In the genomic region with DNA sequence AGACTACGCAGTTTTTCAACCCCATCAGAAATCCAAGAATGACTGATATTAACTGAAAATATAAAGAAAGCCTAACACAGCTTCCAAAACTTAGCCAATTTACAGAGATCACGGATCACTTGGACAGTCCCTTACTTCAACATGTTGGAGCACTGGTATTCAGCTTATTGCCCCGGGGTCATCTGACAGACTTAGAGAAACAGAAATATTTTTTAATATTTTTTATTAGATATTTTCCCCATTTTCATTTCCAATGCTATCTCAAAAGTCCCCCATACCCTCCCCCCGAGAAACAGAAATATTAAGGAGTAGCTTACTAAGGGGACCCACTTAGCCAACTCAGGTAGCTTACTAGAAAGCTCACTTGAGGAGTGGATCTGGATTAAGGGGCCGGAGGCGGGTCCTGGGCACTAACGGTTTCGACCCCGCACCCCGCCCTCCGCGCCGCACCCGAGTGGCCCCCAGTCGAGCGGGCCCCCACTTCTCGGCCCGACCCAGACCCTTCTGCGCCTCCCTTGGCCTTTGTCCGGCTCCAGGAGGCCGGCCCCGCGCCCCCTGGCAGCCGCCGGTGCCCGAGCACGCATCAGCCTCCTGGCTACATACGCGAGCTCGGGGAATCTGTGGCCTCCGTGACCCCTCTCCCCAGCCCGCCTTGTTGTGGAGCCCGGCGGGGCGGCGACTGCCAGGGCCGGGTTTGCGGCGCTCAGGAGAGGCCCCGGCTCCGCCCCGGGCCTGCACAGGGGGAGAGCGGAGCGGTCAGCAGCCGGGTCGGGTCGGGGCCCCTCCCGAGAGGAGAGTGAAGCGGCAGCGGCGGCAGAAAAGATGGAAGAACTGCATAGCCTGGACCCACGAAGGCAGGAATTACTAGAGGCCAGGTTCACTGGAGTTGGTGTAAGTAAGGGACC, we compare ENCODE assay signal across 8 mouse cellular contexts. TPM values are rescaled to one million over a fixed set of nuclear protein-coding genes. Genes with fewer than 3 reads are reported as not detected.
DNase-seq lines count a peak whose midpoint lies in the region; ATAC-seq and TF ChIP-seq lines count a peak whose summit lies in the region.
"Not testable (repeated sequence)": the region's sequence is repeated elsewhere in the genome, so short reads cannot be mapped to it uniquely, and the experiment has no call there.

No protein-coding gene starts in this region.

- 7% methylated on average over 52 of the region's 52 CpGs for WGBS in cerebellum, adult 2 months
- 8% methylated on average over 52 of the region's 52 CpGs for WGBS in heart, embryonic 14.5 days
- 9% methylated on average over 52 of the region's 52 CpGs for WGBS in midbrain, embryonic 10.5 days

- TF ChIP-seq CTCF in ES-Bruce4 (IDR thresholded peaks at IDR 0.05; ENCODE audit: low read depth, low read length); cerebellum, adult 2 months (IDR thresholded peaks at IDR 0.05; ENCODE audit: borderline replicate concordance, insufficient read depth, low read depth, low read length): not testable (repeated sequence)

- TF ChIP-seq EP300 in ES-Bruce4 (IDR thresholded peaks at IDR 0.05; ENCODE audit: insufficient read depth, low read depth, low read length) = not testable (repeated sequence)

- H3K4me1 ChIP-seq in ES-Bruce4 (ENCODE audit: control insufficient read depth, insufficient read depth, low read length); cerebellum, adult 2 months (ENCODE audit: control insufficient read depth, insufficient read depth, low read length); heart, embryonic 14.5 days (ENCODE audit: control insufficient read depth in 2 of 2, insufficient read depth in 2 of 2, low read length in 2 of 2); midbrain, embryonic 10.5 days: not testable (repeated sequence)

- H3K4me3 ChIP-seq in ES-Bruce4 (ENCODE audit: low read depth, low read length) = peak overlapping the region; percentile 85
- peak overlapping the region; percentile 59 for H3K4me3 ChIP-seq in cerebellum, adult 2 months (replicated peaks; ENCODE audit: insufficient read depth, low read depth, low read length)
- H3K4me3 ChIP-seq in heart, embryonic 14.5 days (ENCODE audit: control insufficient read depth in 1 of 2, insufficient read depth in 1 of 2, low read depth in 1 of 2, low read length in 2 of 2) = peak overlapping the region; percentile 57 to 64
- peak overlapping the region; percentile 59 for H3K4me3 ChIP-seq in midbrain, embryonic 10.5 days

- H3K27me3 ChIP-seq in ES-Bruce4 (ENCODE audit: control insufficient read depth, insufficient read depth, low read length, poor library complexity, severe bottlenecking); cerebellum, adult 2 months (ENCODE audit: control insufficient read depth, insufficient read depth, low read length); heart, embryonic 14.5 days (ENCODE audit: control insufficient read depth, insufficient read depth, low read length); midbrain, embryonic 10.5 days (ENCODE audit: low read depth, poor library complexity, severe bottlenecking): not testable (repeated sequence)

- H3K27ac ChIP-seq in ES-Bruce4 (ENCODE audit: insufficient read depth, low read length) = peak overlapping the region; percentile 32; the same call in 1 of the 2 replicates
- H3K27ac ChIP-seq in cerebellum, adult 2 months (ENCODE audit: insufficient read depth, low read length) = peak overlapping the region; percentile 64; the same call in 1 of the 2 replicates
- peak overlapping the region; percentile 71 to 78 for H3K27ac ChIP-seq in heart, embryonic 14.5 days (replicated peaks in 1 of 2; ENCODE audit: control insufficient read depth in 1 of 2, insufficient read depth in 1 of 2, low read depth in 2 of 2, low read length in 2 of 2)
- H3K27ac ChIP-seq in midbrain, embryonic 10.5 days (replicated peaks) = peak overlapping the region; percentile 90

- not testable (repeated sequence) for H3K9me3 ChIP-seq in ES-Bruce4 (replicated peaks; ENCODE audit: control insufficient read depth, insufficient read depth, low read length, poor library complexity, severe bottlenecking); heart, embryonic 14.5 days (ENCODE audit: control insufficient read depth, low read length); midbrain, embryonic 10.5 days (replicated peaks)

- DNase-seq in cerebellum, adult 2 months = peak; percentile 41 to 55
- peak; percentile 34 for DNase-seq in kidney, adult 18-20 months
- peak; percentile 77 for DNase-seq in liver
- DNase-seq in midbrain, embryonic 10.5 days (ENCODE audit: low spot score) = peak; percentile 86
- DNase-seq in right cerebral cortex, postnatal 4 days = peak; percentile 30

- not testable (repeated sequence) for TF ChIP-seq POLR2A in ES-Bruce4 (IDR thresholded peaks at IDR 0.05; ENCODE audit: insufficient read depth, low read length); cerebellum, adult 2 months (IDR thresholded peaks at IDR 0.05; ENCODE audit: borderline replicate concordance, insufficient read depth, low read length)

- not testable (repeated sequence) for H3K36me3 ChIP-seq in ES-Bruce4 (ENCODE audit: control insufficient read depth, insufficient read depth, low read length, poor library complexity, severe bottlenecking); heart, embryonic 14.5 days (ENCODE audit: control insufficient read depth, insufficient read depth, low read length); midbrain, embryonic 10.5 days

- peak overlapping the region; percentile 96 for H3K9ac ChIP-seq in ES-Bruce4 (ENCODE audit: low read depth, poor library complexity, severe bottlenecking)
- peak overlapping the region; percentile 92 for H3K9ac ChIP-seq in heart, embryonic 14.5 days (ENCODE audit: low read length)

- peak; percentile 88 for ATAC-seq in erythroid progenitor cell, adult 5-6 weeks (replicated peaks; ENCODE audit: low FRiP score, poor library complexity, severe bottlenecking)
- ATAC-seq in heart, embryonic 14.5 days (ENCODE audit: insufficient number of reproducible peaks, insufficient read depth, low FRiP score, low read depth) = peak; percentile 95

- H3K4me2 ChIP-seq in heart, embryonic 14.5 days (ENCODE audit: low read length) = peak overlapping the region; percentile 90

RNA-seq across cellular contexts. Expression of gene Zfp982, which starts 49.3 kb away (rescaled TPM):
- 24.5 and 26.4 TPM in 2 replicates for polyA plus RNA-seq in ES-Bruce4 (2011; ENCODE audit: insufficient read depth, insufficient read length, low read depth, missing spikeins)
- 2.2 and 3.0 TPM in 2 replicates for polyA plus RNA-seq in cerebellum, adult 2 months (2012; rRNA removed)
- total RNA-seq in erythroid progenitor cell, adult 5-6 weeks (2015; ENCODE audit: low replicate concordance) = 0.84 and 7.6 TPM in 2 replicates
- 1.5 and 4.4 TPM in 2 replicates for total RNA-seq in erythroid progenitor cell, adult 5-6 weeks (2017; ENCODE audit: low replicate concordance)
- polyA plus RNA-seq in heart, embryonic 14.5 days (2014; fragmentation: Nextera tagmentation; extraction: Ambion mirVana) = 6.1 and 8.8 TPM in 2 replicates
- 6.5 and 8.1 TPM in 2 replicates for polyA plus RNA-seq in midbrain, embryonic 10.5 days (2016; fragmentation: Nextera tagmentation; extraction: Ambion mirVana)

Comparison
In these comparisons a context has a peak if more than half of its experiments do, and no peak if none do; other contexts are left out.
1. Peak in every context shown above with its lines: DNase-seq, ATAC-seq, H3K4me3 ChIP-seq and H3K27ac ChIP-seq.
2. H3K27ac ChIP-seq: peak in every context shown above with its lines; median percentile 90 in midbrain, embryonic 10.5 days; 74 in heart, embryonic 14.5 days; 64 in cerebellum, adult 2 months; 32 in ES-Bruce4.
3. DNase-seq: peak in every context shown above with its lines; median percentile 86 in midbrain, embryonic 10.5 days; 77 in liver; 48 in cerebellum, adult 2 months; 34 in kidney, adult 18-20 months; 30 in right cerebral cortex, postnatal 4 days.